Mouse (Mus musculus) forebrain, postnatal 0 days (tissue): ENCODE results near the gene Dnase2a. TPM values are rescaled to one million over a fixed set of nuclear protein-coding genes. Genes with fewer than 3 reads are reported as not detected.
A peak's percentile ranks its signal among the peaks of the same experiment; 100 is the strongest.

Source experiments
- ATAC-seq: fragments of 200-750 bp; cut with Nextera tagmentation; 2 replicates; pipeline ENCODE4 v1.8.0; 2017; ENCODE audit warnings: mild to moderate bottlenecking, moderate library complexity
- DNase-seq: peaks from one replicate; pipeline ENCODE4 v3.0.0-alpha.2; 2015
- H3K27ac ChIP-seq: fragments of 300-500 bp; sonication (generic); 2 replicates; pipeline ENCODE4 v1.5.1; 2014; ENCODE audit warnings: low read depth, mild to moderate bottlenecking, antibody characterized with exemption, low read length, moderate library complexity, mixed read lengths
- H3K27me3 ChIP-seq: fragments of 300-500 bp; sonication (generic); 2 replicates; pipeline ENCODE4 v1.6.1; 2014; ENCODE audit warnings: mild to moderate bottlenecking, low read length, mixed read lengths; ENCODE audit not compliant: insufficient read depth
- H3K36me3 ChIP-seq: fragments of 300-500 bp; sonication (generic); 2 replicates; pipeline ENCODE4 v1.6.1; 2014; ENCODE audit warnings: mild to moderate bottlenecking, moderate library complexity; ENCODE audit not compliant: insufficient read depth
- H3K4me1 ChIP-seq: fragments of 300-500 bp; sonication (generic); 2 replicates; pipeline ENCODE4 v1.6.1; 2014; ENCODE audit warnings: antibody characterized with exemption; ENCODE audit not compliant: insufficient read depth
- H3K4me2 ChIP-seq: fragments of 300-500 bp; sonication (generic); 2 replicates; pipeline ENCODE4 v1.6.1; 2014; ENCODE audit warnings: low read depth, mild to moderate bottlenecking, moderate library complexity
- H3K4me3 ChIP-seq: fragments of 300-500 bp; sonication (generic); 2 replicates; pipeline ENCODE4 v1.5.1; 2014; ENCODE audit warnings: low read depth, low read length, mixed read lengths
- H3K9ac ChIP-seq: fragments of 300-500 bp; sonication (generic); 2 replicates; pipeline ENCODE4 v1.6.1; 2014; ENCODE audit warnings: mild to moderate bottlenecking
- H3K9me3 ChIP-seq: fragments of 300-500 bp; sonication (generic); 2 replicates; pipeline ENCODE4 v1.6.1; 2016; ENCODE audit warnings: low read length
- CTCF ChIP-seq: sonication (generic); IDR thresholded peaks from 2 replicates; pipeline ENCODE4 v1.5.1; 2016; ENCODE audit warnings: antibody characterized with exemption, control low read depth, low read depth
- WGBS: fragments of 180-500 bp; shearing (Covaris S2); extraction: QIAGEN DNeasy Blood & Tissue Kit; methylation state at CpG from one replicate; pipeline ENCODE4 v1.1.7; 2014; 5-methylcytosine and 5-hydroxymethylcytosine counted together
- polyA plus RNA-seq: library from polyadenylated mRNA; unstranded; fragments of >200 nt; fragmentation: Nextera tagmentation; extraction: Ambion mirVana; gene quantifications from 2 replicates; pipeline ENCODE4 v1.2.1, GENCODE M21; 2015
- total RNA-seq: library from RNA; depleted of rRNA; stranded (reverse); fragments of >200 nt; gene quantifications from 2 replicates; pipeline ENCODE4 v1.2.3, GENCODE M21; 2014

The Dnase2a gene
- total and polyA plus RNA-seq, 2 experiments from 2014 or later: 3.6 to 6.3 TPM

- Histone ChIP-seq H3K9me3 (no peaks in the 10 kb centered on the region), H3K4me1 (no peaks in the 10 kb centered on the region), H3K27me3 (peaks cover 4% of the 10 kb centered on the region), H3K27ac (no peak overlapping the region), H3K36me3 (peaks cover 78% of the 10 kb centered on the region), H3K9ac (no peak overlapping the region), H3K4me3 (no peak overlapping the region), H3K4me2 (no peak overlapping the region)
- WGBS: 34% methylated on average over 4 of the region's 4 CpGs
- DNase-seq: peak; percentile 73
- peak; percentile 56; the same call in 1 of the 2 replicates for ATAC-seq
- peak; percentile 63 for TF ChIP-seq CTCF
Measured at GRCm38 (mm10) chr8:84913960-84914359, 5.6 kb downstream of the Dnase2a start.

DNA sequence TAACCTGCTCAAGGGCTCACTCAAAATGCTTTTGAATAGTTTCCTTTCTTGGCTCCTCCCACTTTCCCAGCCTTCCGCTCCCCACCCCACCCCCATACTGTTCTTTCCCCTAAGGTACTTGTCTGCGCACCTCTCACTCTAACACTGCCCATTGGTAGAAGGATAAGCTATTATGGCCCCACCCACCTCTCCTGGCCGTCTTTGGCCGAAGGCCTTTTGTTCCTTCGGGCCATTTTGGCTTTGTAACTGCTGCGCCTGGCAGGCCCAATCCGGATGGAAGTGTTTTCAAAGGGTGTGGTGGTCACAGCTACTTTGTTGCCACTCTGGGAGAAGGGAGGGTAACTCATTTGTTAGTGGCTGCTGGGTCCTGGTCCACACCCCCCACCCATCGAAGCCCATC is 6.9 kb downstream of the Dnase2a start:
- Histone ChIP-seq H3K9ac (no peak overlapping the region), H3K36me3 (peaks cover 86% of the 10 kb centered on the region), H3K9me3 (no peaks in the 10 kb centered on the region), H3K4me2 (no peak overlapping the region), H3K4me3 (no peak overlapping the region), H3K27me3 (peaks cover 4% of the 10 kb centered on the region; the same call in 1 of the 2 replicates), H3K4me1 (no peaks in the 10 kb centered on the region), H3K27ac (no peak overlapping the region)
- no peak for TF ChIP-seq CTCF
- 88% methylated on average over 8 of the region's 8 CpGs for WGBS
- DNase-seq (no peak), ATAC-seq (no peak)

DNA sequence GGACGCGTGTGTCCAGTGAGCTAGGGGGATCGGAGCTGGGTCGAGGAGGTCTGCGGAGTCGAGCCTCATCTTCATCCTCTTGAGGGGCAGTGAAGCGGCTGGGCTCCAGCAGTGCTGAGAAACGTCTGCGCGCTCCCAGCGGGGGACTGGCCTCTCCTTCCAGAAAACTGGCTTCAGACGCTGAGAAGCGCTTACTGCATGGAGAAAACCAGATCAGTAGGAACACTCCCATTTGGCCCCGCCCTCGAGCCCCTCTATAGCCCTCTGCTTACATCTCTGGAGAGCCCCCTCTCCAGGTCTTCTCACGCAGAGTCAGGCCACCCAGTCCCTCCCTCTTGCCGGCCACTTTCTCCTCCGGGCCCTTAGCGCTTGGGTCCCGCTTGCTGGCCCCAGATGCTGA is 9.4 kb downstream of the Dnase2a start:
- no peak overlapping the region for H3K27ac ChIP-seq
- H3K36me3 ChIP-seq: peaks cover 89% of the 10 kb centered on the region
- H3K9ac ChIP-seq: no peak overlapping the region
- TF ChIP-seq CTCF: no peak
- ATAC-seq (no peak), DNase-seq (no peak)
- no peaks in the 10 kb centered on the region for H3K9me3 ChIP-seq
- H3K4me2 ChIP-seq: no peak overlapping the region
- peaks cover 4% of the 10 kb centered on the region; the same call in 1 of the 2 replicates for H3K27me3 ChIP-seq
- H3K4me3 ChIP-seq: no peak overlapping the region
- 47% methylated on average over 20 of the region's 20 CpGs for WGBS
- H3K4me1 ChIP-seq: no peaks in the 10 kb centered on the region

DNA sequence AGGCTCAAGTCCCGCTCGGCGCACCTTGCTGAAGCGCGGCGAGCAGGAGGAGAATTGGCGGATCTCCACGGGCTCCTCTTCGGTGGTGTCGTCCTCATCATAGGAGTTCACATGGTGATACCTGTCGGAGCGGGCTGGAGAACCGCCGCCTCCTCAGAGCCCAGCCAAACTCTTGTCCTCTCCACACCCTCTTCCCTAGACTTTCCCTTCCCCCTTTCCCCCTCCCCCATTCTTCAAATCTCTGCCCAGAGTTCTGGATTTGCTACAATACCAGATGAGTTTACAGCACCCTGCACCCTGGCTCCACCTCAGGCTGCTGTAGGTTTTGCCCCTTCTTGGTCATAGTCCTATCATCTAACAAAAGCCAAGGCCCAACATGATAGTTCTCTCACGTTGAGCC is 10.3 kb downstream of the Dnase2a start:
- no peaks in the 10 kb centered on the region for H3K9me3 ChIP-seq
- ATAC-seq: no peak
- no peaks in the 10 kb centered on the region for H3K4me1 ChIP-seq
- no peak for TF ChIP-seq CTCF
- H3K9ac ChIP-seq: no peak overlapping the region
- no peak for DNase-seq
- no peak overlapping the region for H3K4me2 ChIP-seq
- no peak overlapping the region for H3K27ac ChIP-seq
- H3K4me3 ChIP-seq: no peak overlapping the region
- 95% methylated on average over 15 of the region's 15 CpGs for WGBS
- peaks cover 4% of the 10 kb centered on the region; the same call in 1 of the 2 replicates for H3K27me3 ChIP-seq
- H3K36me3 ChIP-seq: peaks cover 88% of the 10 kb centered on the region

DNA sequence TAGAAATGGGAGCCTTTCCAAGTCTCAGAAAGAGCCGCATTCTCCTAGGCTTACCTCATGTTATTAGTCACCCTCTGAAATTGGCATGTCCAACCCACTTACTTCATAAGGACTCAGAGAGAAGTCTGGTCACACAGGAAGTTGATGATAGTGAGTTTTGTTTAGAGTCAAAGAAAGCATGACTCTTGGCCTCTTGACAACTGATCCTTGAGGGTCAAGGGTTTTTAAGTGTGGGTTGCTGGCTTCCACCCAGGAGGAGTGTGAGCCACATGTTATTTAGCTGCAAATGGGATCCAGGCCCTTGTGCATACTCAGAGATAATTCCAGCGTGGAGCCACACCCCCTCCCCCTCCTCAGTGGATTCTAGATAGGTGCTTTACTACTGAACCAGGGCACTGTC is 13.2 kb downstream of the Dnase2a start:
- H3K9me3 ChIP-seq: no peaks in the 10 kb centered on the region
- no peaks in the 10 kb centered on the region for H3K27me3 ChIP-seq
- no peaks in the 10 kb centered on the region for H3K4me1 ChIP-seq
- ATAC-seq (no peak), DNase-seq (no peak)
- no peak overlapping the region for H3K27ac ChIP-seq
- TF ChIP-seq CTCF: no peak
- peaks cover 92% of the 10 kb centered on the region for H3K36me3 ChIP-seq
- H3K4me3 ChIP-seq: no peak overlapping the region
- no peak overlapping the region for H3K4me2 ChIP-seq
- 81% methylated on average over 2 of the region's 2 CpGs for WGBS
- no peak overlapping the region for H3K9ac ChIP-seq

DNA sequence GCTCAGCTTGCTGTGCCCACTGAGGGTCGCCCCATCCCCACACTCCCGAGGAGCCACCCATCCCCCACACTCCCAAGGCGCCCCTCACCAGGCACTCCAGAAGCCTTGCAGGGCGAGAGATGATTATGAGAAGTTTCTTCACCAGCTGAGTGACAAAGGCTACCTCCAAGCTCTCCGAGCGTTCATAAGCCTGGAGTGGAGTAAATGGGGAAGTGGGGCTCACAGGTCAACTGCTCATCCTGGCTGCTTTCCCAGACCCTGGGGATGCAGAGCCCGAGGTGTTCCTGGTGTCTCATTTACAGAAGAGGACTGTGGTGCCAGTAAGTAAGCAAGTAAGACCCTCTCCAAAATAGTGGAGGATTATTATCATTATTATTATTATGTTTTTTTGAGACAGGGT is 17.2 kb downstream of the Dnase2a start:
- Histone ChIP-seq H3K9me3 (no peaks in the 10 kb centered on the region), H3K27ac (no peak overlapping the region), H3K4me1 (no peaks in the 10 kb centered on the region), H3K36me3 (peaks cover 73% of the 10 kb centered on the region), H3K4me3 (no peak overlapping the region), H3K27me3 (no peaks in the 10 kb centered on the region), H3K4me2 (no peak overlapping the region), H3K9ac (no peak overlapping the region)
- no peak for DNase-seq
- no peak for TF ChIP-seq CTCF
- ATAC-seq: no peak
- 75% methylated on average over 7 of the region's 7 CpGs for WGBS

DNA sequence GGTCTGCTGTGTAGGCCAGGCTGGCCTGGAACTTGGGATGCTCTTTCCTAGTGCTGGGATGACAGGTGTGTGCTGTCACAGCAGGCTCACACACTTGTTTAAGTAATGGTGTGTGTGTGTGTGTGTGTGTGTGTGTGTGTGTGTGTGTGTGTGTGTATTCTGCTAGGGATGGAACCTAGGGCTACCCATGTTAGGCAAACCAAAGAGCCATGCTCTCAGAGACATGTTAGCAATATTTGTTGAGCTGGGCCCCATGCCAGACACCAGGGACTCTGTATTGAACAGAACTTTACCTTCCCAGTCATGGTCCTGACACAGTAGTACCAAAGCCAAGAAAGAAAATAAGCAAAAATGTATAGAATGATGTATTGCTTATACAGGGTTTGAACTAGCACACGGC is 19.2 kb downstream of the Dnase2a start:
- H3K4me3 ChIP-seq: no peak overlapping the region
- no peaks in the 10 kb centered on the region for H3K4me1 ChIP-seq
- H3K36me3 ChIP-seq: peaks cover 67% of the 10 kb centered on the region
- H3K9me3 ChIP-seq: no peaks in the 10 kb centered on the region
- no peak overlapping the region for H3K9ac ChIP-seq
- ATAC-seq (no peak), DNase-seq (no peak)
- 87% methylated on average over 1 of the region's 1 CpGs for WGBS
- no peak overlapping the region for H3K27ac ChIP-seq
- no peaks in the 10 kb centered on the region for H3K27me3 ChIP-seq
- TF ChIP-seq CTCF: no peak
- no peak overlapping the region for H3K4me2 ChIP-seq
